Mouse (Mus musculus): ENCODE results near the gene Pptc7.

- no peak for TF ChIP-seq CTCF (IDR thresholded peaks at IDR 0.05; ENCODE audit: extremely low read depth, insufficient read depth, low read length)
- TF ChIP-seq POLR2A (IDR thresholded peaks at IDR 0.05; ENCODE audit: extremely low read depth, insufficient read depth, low read length), result no peak
Observed at GRCm38 (mm10) chr5:122265942-122266341, 18.2 kb upstream of the Pptc7 start.

Measured in cortical plate, adult 2 months (tissue).